Mouse (Mus musculus): ENCODE data around the gene Crlf1.

The Crlf1 gene

GRCm38 (mm10) chr8:70469295-70469916, 23.6 kb upstream of the Crlf1 start:
- no peak for DNase-seq

- DNase-seq, result no peak
Observed at GRCm38 (mm10) chr8:70469938-70470337, 23.0 kb upstream of the Crlf1 start.

DNA sequence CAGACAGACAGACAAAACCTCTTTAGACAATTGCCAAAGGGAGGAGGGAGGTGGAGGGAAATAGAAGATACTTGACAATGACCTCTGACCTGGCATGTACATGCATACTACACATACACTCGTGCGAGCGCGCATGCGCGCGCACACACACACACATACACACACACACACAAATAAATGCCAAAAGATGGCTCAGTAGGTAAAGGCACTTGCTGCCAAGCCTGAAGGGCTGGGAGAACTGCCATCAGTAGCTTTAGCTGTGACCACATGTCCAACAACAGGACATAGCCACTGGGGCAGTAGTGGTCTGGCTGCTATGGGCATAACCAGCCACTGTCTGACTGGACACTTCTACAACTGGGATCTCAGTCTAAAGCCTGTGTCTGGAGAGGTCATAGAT, 21.1 kb upstream of the Crlf1 start:
- peak; percentile 75 for DNase-seq

DNA sequence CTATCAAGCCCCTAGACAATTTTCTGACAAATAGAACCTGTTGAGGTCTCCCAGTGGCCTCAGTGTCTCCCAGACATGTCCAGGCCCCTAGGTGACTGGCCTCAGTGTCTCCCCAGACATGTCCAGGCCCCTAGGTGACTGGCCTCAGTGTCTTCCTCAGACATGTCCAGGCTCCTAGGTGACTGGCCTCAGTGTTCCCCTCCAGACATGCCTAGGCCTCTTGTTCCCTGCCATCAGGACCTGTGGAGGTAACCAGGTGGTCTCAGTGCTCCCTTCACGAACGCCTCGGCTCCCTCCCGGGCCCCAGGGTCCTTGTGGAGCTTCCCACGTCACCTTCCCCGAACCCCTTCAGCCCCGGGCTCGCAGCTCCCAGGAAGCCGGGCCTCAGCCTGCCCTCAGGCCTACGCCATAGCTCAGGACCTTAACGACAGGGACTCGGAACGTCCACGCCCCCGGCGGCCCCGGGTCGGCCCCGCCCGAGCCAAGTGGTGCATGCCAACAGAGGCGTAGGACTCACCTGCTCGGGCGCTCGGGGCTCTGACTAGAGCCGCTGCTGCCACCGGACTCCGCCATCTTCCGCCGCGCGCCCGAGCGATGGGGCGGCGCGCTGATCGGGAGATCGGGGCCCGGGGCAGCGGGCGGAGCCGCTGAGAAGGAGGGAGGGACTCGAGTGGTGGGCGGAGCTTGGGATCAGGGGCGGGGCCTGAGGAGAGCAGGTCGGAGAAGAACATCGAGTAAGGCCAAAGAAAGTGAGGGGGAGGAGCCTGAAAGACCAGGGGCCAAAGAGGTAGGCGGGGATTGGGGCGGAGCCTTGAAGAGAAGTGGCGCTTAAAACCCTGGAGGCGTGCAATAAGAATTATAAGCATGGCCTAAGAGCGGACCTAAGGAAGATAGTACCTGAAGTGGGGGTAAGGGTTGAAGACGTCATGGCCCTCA, 16.4 kb upstream of the Crlf1 start, which contains the start of gene Klhl26:
Klhl26 (minus strand) TSS at position 636 of the 936 bp plus-strand sequence.
- DNase-seq, result peak; percentile 97

- peak; percentile 77 for DNase-seq
Observed at GRCm38 (mm10) chr8:70477269-70477982, 15.5 kb upstream of the Crlf1 start.

DNA sequence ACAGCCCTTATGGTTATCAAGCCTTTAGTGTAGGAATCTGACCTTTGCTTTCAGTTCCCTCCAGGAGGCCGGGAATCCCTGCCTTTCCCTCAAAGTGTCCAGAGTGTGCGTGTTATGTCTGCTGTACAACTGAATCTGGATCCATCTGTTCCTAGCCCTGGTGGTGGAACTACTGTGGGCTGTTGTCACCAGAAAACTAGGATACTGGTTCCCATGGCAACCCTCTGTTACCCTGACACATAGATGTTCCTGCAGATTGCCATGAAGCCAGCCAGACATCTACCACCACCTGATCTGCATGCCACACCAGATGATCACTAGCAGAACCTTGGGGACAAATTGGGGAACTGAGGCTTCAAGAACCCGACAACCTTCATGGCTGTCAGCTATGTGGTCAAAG, 11.1 kb upstream of the Crlf1 start:
- no peak for DNase-seq

- DNase-seq, result no peak
Observed at GRCm38 (mm10) chr8:70482943-70483342, 10.0 kb upstream of the Crlf1 start.

DNA sequence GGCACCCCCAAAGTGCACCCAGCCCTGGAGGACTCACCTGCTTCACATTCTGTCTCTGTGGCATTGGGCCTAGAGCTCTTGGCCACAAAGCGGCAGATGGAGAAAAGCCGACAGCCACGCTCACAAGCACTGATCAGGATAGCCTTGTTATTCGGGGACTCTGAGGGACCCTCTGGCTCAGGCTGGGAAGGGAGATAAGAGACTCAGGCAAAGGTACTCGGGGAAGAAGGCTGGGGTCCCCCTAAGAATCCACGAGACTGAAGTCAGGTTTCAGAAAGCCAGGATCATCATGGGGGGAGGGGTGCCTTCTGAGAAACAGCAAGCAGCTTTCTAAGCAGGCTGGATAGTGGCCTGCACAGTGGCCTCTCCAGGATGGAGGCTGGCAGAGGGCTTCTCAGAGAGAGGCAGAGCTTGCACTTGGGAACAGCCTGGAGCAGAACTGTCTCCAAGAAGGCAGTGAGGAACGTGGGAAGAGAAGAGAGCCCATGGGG, 6.7 kb upstream of the Crlf1 start:
- peak; percentile 81 for DNase-seq

GRCm38 (mm10) chr8:70486941-70487520, 5.9 kb upstream of the Crlf1 start, which contains the start of gene Tmem59l:
Gene Tmem59l, minus strand, starts transcription at chr8:70487358.
- peak; percentile 82 for DNase-seq

- DNase-seq, result peak; percentile 68
Observed at GRCm38 (mm10) chr8:70487993-70488796, 4.8 kb upstream of the Crlf1 start.

DNA sequence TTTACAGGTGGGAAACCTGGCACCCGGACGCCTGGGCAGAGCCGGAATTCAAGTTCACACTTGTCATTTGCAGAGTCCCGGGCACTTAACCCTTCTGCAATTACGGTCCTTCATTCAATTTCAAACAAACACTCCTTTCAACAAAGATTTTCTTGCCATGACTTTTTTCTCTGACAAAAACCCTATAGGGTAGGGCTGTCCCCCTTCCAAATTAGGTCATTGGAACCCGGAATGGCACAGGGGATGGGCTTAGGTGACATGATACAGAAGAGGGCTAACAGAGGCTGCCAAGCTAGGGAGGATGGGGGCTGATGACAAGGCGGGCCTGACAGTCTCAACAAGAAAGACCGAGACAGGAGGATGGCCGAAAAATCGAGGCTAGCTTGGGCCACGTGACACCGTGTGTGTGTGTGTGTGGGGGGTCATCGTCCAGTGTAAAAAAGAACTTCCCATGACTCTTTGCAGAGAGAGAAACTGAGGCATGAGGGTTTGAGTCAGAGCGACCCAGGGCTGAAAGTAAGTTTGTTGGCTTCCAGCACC, 4.0 kb upstream of the Crlf1 start:
- DNase-seq, result no peak

DNA sequence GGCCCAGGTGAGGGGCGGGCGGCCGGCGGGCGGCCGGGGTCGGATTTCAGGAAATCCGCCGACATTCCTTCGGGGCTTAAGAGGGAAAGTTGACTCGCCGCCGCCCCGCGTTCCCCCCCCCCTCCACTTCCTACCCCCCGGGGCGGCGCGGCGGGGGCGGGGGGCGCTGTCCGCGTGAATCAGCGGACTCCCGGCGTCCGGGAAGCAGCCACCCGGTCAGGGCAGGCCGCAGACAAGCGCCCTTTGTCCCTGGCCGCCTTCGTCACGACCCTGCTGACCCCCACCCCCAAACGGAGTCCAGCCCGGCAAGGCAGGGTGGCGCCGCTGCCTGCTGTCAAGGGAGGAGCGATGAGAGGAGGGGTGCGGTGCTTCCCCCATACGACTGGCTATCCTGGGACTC, 3.4 kb upstream of the Crlf1 start:
- no peak for DNase-seq

GRCm38 (mm10) chr8:70490061-70490879, 2.7 kb upstream of the Crlf1 start:
- no peak for DNase-seq

GRCm38 (mm10) chr8:70490880-70491495, 2.0 kb upstream of the Crlf1 start:
- no peak for DNase-seq

DNA sequence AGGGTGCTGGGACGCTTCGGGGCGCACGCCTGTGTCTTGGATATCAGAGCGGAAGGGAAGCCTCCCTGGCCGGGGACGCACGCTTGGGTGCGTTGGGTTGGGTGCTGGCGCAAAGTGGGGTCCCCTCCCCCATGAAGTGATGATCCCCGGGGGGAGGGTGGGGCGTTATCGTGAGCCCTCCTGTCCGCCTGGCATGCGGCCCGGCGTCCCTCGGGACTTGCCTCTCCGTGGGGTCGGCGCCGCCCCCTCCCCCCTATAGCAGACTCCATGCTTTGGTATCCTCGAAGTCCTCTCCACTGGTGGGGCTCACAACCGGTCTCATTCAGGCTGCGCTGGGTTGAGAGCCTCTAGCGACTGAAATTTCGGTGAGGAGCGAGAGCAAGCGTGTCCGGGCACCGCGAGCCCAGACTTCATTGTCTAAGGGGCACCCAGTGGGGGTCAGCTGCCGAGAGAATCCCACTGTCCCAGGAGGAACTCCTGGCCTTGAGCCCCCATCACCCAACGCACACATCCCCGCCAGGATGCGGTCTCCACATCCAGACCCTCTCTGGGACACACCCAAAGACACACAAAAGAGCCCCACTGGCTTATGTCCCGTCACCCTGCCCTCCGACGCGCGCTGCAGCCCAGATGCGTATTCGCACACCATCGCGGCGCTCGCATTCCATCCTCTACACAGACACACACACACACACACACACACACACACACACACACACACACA, 896 bp downstream of the Crlf1 start:
- DNase-seq, result peak; percentile 47

DNA sequence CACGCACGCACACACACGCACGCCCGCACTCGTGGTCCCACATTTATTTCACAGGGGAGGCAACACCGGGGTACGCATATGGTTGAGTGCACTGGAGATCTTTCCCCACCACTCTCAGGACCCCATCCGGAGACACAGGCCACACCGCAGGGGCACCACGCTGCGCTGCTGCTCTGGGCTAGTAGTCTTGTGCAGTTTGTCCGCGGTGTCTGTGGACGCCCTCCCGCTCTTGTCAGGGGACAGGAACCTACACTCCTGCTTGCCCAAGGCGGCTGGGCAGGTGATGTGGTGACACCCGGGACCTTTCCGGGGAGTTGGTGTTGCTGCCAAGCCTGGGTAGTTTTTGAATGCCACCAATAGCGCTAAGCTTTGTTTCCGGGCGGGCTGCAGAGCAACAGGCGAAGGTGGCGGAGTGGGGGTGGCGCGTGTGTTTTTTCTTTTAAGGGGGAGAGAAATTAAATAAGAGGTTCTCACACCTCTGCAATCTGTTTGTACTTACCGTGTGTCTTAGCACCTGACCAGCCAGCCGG, 1.5 kb downstream of the Crlf1 start:
- DNase-seq, result no peak

- no peak for DNase-seq
Observed at GRCm38 (mm10) chr8:70495001-70495770, 2.2 kb downstream of the Crlf1 start.

GRCm38 (mm10) chr8:70495771-70496062, 2.8 kb downstream of the Crlf1 start:
- no peak for DNase-seq
